Mouse (Mus musculus) forelimb bud, embryonic 11.5 days (tissue): ENCODE measurements at regions not wholly inside any gene's neighbourhood (a gene's known extent, or its start where the extent isn't known, plus 50 kb on each side); places are given as distances from the start of the nearest gene placed in this dataset.

Source experiments
- DNase-seq: peaks from one replicate; pipeline ENCODE4 v3.0.0-alpha.2; 2012; ENCODE audit warnings: low read depth, low spot score

GRCm38 (mm10) chr9:47434091-47434490 is 95.9 kb upstream of the Cadm1 start:
- DNase-seq = no peak

GRCm38 (mm10) chr9:47438976-47439375 is 91.0 kb upstream of the Cadm1 start:
- DNase-seq = no peak

- no peak for DNase-seq
These were observed 90.5 kb upstream of the Cadm1 start for GRCm38 (mm10) chr9:47439506-47439905.

- no peak for DNase-seq
These were observed 89.8 kb upstream of the Cadm1 start for GRCm38 (mm10) chr9:47440128-47440527.

GRCm38 (mm10) chr9:47441155-47441554 is 88.8 kb upstream of the Cadm1 start:
- DNase-seq = no peak

- DNase-seq = no peak
These were observed 85.8 kb upstream of the Cadm1 start for GRCm38 (mm10) chr9:47444168-47444567.

GRCm38 (mm10) chr9:47444752-47445151 is 85.2 kb upstream of the Cadm1 start:
- DNase-seq = no peak

GRCm38 (mm10) chr9:47445332-47445731 is 84.6 kb upstream of the Cadm1 start:
- DNase-seq = no peak

- no peak for DNase-seq
These were observed 77.2 kb upstream of the Cadm1 start for GRCm38 (mm10) chr9:47452752-47453151.

GRCm38 (mm10) chr9:47458721-47459418 is 71.1 kb upstream of the Cadm1 start:
- DNase-seq = no peak

GRCm38 (mm10) chr9:47459461-47460049 is 70.4 kb upstream of the Cadm1 start:
- no peak for DNase-seq

- DNase-seq = no peak
These were observed 69.7 kb upstream of the Cadm1 start for GRCm38 (mm10) chr9:47460241-47460640.

- no peak for DNase-seq
These were observed 68.1 kb upstream of the Cadm1 start for GRCm38 (mm10) chr9:47461915-47462314.

- no peak for DNase-seq
These were observed 63.2 kb upstream of the Cadm1 start for GRCm38 (mm10) chr9:47466767-47467166.

- no peak for DNase-seq
These were observed 62.2 kb upstream of the Cadm1 start for GRCm38 (mm10) chr9:47467815-47468214.

- DNase-seq = no peak
These were observed 60.4 kb upstream of the Cadm1 start for GRCm38 (mm10) chr9:47469576-47469975.

- no peak for DNase-seq
These were observed 59.2 kb upstream of the Cadm1 start for GRCm38 (mm10) chr9:47470741-47471140.

- DNase-seq = no peak
These were observed 58.1 kb upstream of the Cadm1 start for GRCm38 (mm10) chr9:47471767-47472420.

GRCm38 (mm10) chr9:47473776-47474365 is 56.1 kb upstream of the Cadm1 start:
- DNase-seq = no peak

- DNase-seq = no peak
These were observed 55.2 kb upstream of the Cadm1 start for GRCm38 (mm10) chr9:47474776-47475175.

- no peak for DNase-seq
These were observed 52.1 kb upstream of the Cadm1 start for GRCm38 (mm10) chr9:47477889-47478288.
